Mouse (Mus musculus): ENCODE measurements around the gene Capzb. TPM values are rescaled to one million over a fixed set of nuclear protein-coding genes. Genes with fewer than 3 reads are reported as not detected.
A peak's percentile ranks its signal among the peaks of the same experiment; 100 is the strongest.

Capzb gene
- total RNA-seq, 2 experiments from 2014 or later = 302 to 316 TPM

- no peak for DNase-seq (ENCODE audit: low spot score in 2 of 2)
Observed at GRCm38 (mm10) chr4:139262981-139263380, 70.3 kb downstream of the Capzb start.

GRCm38 (mm10) chr4:139265783-139266499 lies 73.2 kb downstream of the Capzb start:
- DNase-seq (ENCODE audit: low spot score in 2 of 2) = no peak

- DNase-seq (ENCODE audit: low spot score in 2 of 2) = no peak
Observed at GRCm38 (mm10) chr4:139266500-139266865, 73.8 kb downstream of the Capzb start.

- no peak for DNase-seq (ENCODE audit: low spot score in 2 of 2)
Observed at GRCm38 (mm10) chr4:139267335-139267734, 74.6 kb downstream of the Capzb start.

GRCm38 (mm10) chr4:139268242-139268641 lies 75.5 kb downstream of the Capzb start:
- no peak for DNase-seq (ENCODE audit: low spot score in 2 of 2)

- DNase-seq (ENCODE audit: low spot score in 2 of 2) = no peak
Observed at GRCm38 (mm10) chr4:139270168-139270567, 77.5 kb downstream of the Capzb start.

- no peak for DNase-seq (ENCODE audit: low spot score in 2 of 2)
Observed at GRCm38 (mm10) chr4:139271562-139271961, 78.9 kb downstream of the Capzb start.

- no peak for DNase-seq (ENCODE audit: low spot score in 2 of 2)
Observed at GRCm38 (mm10) chr4:139272951-139273680, 80.4 kb downstream of the Capzb start.

GRCm38 (mm10) chr4:139274573-139274972 lies 81.9 kb downstream of the Capzb start:
- DNase-seq (ENCODE audit: low spot score in 2 of 2) = no peak

GRCm38 (mm10) chr4:139276411-139276810 lies 83.7 kb downstream of the Capzb start:
- DNase-seq (ENCODE audit: low spot score in 2 of 2) = no peak

GRCm38 (mm10) chr4:139280530-139280929 lies 87.8 kb downstream of the Capzb start:
- no peak for DNase-seq (ENCODE audit: low spot score in 2 of 2)

- no peak for DNase-seq (ENCODE audit: low spot score in 2 of 2)
Observed at GRCm38 (mm10) chr4:139281791-139282345, 89.2 kb downstream of the Capzb start.

- DNase-seq (ENCODE audit: low spot score in 2 of 2) = no peak
Observed at GRCm38 (mm10) chr4:139282955-139283417, 90.3 kb downstream of the Capzb start.

GRCm38 (mm10) chr4:139284877-139285276 lies 92.2 kb downstream of the Capzb start:
- DNase-seq (ENCODE audit: low spot score in 2 of 2) = no peak

GRCm38 (mm10) chr4:139286234-139286633 lies 93.5 kb downstream of the Capzb start:
- no peak for DNase-seq (ENCODE audit: low spot score in 2 of 2)

- DNase-seq (ENCODE audit: low spot score in 2 of 2) = peak; percentile 88 to 95
Observed at GRCm38 (mm10) chr4:139287122-139287863, 94.6 kb downstream of the Capzb start.

- DNase-seq (ENCODE audit: low spot score in 2 of 2) = peak; percentile 65 to 66
Observed at GRCm38 (mm10) chr4:139289017-139289416, 96.3 kb downstream of the Capzb start.

GRCm38 (mm10) chr4:139291099-139291498 lies 98.4 kb downstream of the Capzb start:
- DNase-seq (ENCODE audit: low spot score in 2 of 2) = no peak

GRCm38 (mm10) chr4:139292038-139292437 lies 99.3 kb downstream of the Capzb start:
- DNase-seq (ENCODE audit: low spot score in 2 of 2) = no peak

- DNase-seq (ENCODE audit: low spot score in 2 of 2) = no peak
Observed at GRCm38 (mm10) chr4:139297566-139297965, 104.9 kb downstream of the Capzb start.

GRCm38 (mm10) chr4:139298671-139299366 lies 106.1 kb downstream of the Capzb start:
- no peak for DNase-seq (ENCODE audit: low spot score in 2 of 2)

Measured in left cerebral cortex, adult 18-20 months (tissue).